ENCODE assay signal across 8 mouse cellular contexts in genomic region chr2:102867396-102868088, GRCm38 (mm10). TPM values are rescaled to one million over a fixed set of nuclear protein-coding genes. Genes with fewer than 3 reads are reported as not detected.
DNase-seq lines count a peak whose midpoint lies in the region; ATAC-seq and TF ChIP-seq lines count a peak whose summit lies in the region.

No protein-coding gene starts in this region.

- DNase-seq in heart, adult 11 months = peak; percentile 88
- DNase-seq in heart, postnatal 10 days = no peak
- peak; percentile 17 for DNase-seq in NIH3T3 (ENCODE audit: low read depth)
- peak; percentile 79 for DNase-seq in naive thymus-derived CD4-positive, alpha-beta T cell, adult 2 months (ENCODE audit: low read depth)
- DNase-seq in left cerebral cortex, adult 2 months (ENCODE audit: extremely low spot score in 1 of 2, low spot score in 2 of 2) = no peak
- no peak for DNase-seq in gastrocnemius, postnatal 25 days
- no peak for DNase-seq in kidney, postnatal 4 days

- ATAC-seq in inflammation-experienced regulatory T-cells, adult 6 months = peak; percentile 68

- no peak for TF ChIP-seq CTCF in left cerebral cortex, adult 2 months (IDR thresholded peaks at IDR 0.05)

- H3K4me3 ChIP-seq in left cerebral cortex, adult 2 months = no peak overlapping the region

- no peak overlapping the region for H3K27ac ChIP-seq in left cerebral cortex, adult 2 months

- intact Hi-C loops in heart, postnatal 10 days (cut with DNase I) = loop anchor here (2.0 kb wide), 1 partner anchor 33 kb away; the partner anchor contains the start of gene Cd44
- intact Hi-C loops in left cerebral cortex, adult 2 months (cut with DNase I) = no loop called here

RNA-seq across cellular contexts. Expression of gene Cd44, which starts 33.9 kb away (rescaled TPM):
- total RNA-seq in heart, postnatal 10 days (2021) = 10 to 100 TPM; 19.8 to 22.7 TPM
- polyA plus RNA-seq in inflammation-experienced regulatory T-cells, adult 6 months (2017; shearing (Covaris generic)) = 100 to 1,000 TPM in 1 of 3 experiments, 10 to 100 TPM in 2; 91.0 to 119 (median 94.0) TPM
- total RNA-seq in left cerebral cortex, adult 2 months (2021) = 1 to 10 TPM; 2.9 to 4.4 TPM
- 1 to 10 TPM; 6.1 to 6.5 TPM for total RNA-seq in gastrocnemius, postnatal 25 days (2021)

Comparison
In these comparisons a context has a peak if more than half of its experiments do, and no peak if none do; other contexts are left out.
1. DNase-seq: peak in heart, adult 11 months (single experiment), NIH3T3 (single experiment) and naive thymus-derived CD4-positive, alpha-beta T cell, adult 2 months (single experiment); none in heart, postnatal 10 days (0 of 2), left cerebral cortex, adult 2 months (0 of 2), gastrocnemius, postnatal 25 days (single experiment) and kidney, postnatal 4 days (0 of 2).